Mouse (Mus musculus) megakaryocyte, embryonic 14.5 days (primary cell): ENCODE measurements at regions not wholly inside any gene's neighbourhood (a gene's known extent, or its start where the extent isn't known, plus 50 kb on each side); places are given as distances from the start of the nearest gene placed in this dataset.

Experiments
- FLI1 ChIP-seq: IDR thresholded peaks from 2 replicates; pipeline ENCODE4 v1.6.1; 2012; ENCODE audit warnings: low read length, inconsistent platforms, mixed read lengths
- GATA1 ChIP-seq: IDR thresholded peaks from 3 replicates; pipeline ENCODE4 v1.6.1; 2012; ENCODE audit warnings: mixed read lengths, low read length, inconsistent platforms, borderline replicate concordance

DNA sequence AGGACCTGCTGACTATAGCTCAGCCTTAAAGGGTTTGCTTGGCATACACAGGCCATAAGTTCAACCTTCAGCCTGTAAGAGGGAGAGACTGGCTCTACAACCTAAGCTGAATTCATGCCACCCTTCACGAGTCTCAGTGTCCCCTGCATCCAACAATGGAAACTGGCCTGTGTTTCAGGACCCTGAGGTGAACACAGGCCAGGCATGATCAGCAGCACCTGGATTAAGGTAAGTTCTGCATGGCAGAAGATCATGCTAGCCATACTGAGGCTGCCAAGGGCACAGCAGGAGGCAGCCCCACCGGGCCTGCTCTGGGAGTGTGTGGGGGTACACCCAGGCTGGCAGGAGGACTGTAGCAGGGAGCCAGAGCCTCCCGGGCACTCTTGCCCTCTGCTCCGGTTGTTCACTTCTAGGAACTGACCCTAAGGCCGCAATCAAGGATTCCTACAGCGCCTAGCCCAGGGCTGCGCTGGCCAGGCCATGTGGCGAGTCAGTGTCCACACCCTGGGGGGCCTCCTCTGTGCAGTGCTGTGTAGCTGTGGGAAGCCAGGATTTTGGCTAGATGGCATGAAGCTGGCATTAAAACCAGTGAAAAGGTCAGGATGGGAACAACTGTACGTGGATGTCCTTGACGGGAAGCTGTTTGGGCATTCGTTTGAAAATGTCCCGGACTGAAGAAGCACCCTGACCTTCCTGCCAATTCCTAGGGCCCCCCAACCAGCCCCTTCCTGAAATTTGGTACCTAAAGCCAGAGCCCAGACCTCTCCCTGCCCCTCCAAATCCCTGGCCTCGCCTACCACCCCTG lies 74.8 kb upstream of the Ppp2r5c start:
- no peak for TF ChIP-seq GATA1
- no peak for TF ChIP-seq FLI1
